In genomic region chr7:99707038-99707595, GRCm38 (mm10) we compare ENCODE assay signal across 9 mouse cellular contexts. TPM values are rescaled to one million over a fixed set of nuclear protein-coding genes. Genes with fewer than 3 reads are reported as not detected.
DNase-seq lines count a peak whose midpoint lies in the region; ATAC-seq lines count a peak whose summit lies in the region.
"Had no signal": no experiment of that assay in that cellular context is flagged by ENCODE, and none has a peak within 500 bp of the region (broad histone marks: within the 10 kb centered on the region; RNA-seq: fewer than 3 reads in every experiment).

No protein-coding gene starts in this region.

- peaks cover 6% of the 10 kb centered on the region; the same call in 1 of the 2 replicates for H3K27me3 ChIP-seq in heart, embryonic 11.5 days (ENCODE audit: control insufficient read depth, insufficient read depth, low read length)
- peaks cover 6% of the 10 kb centered on the region; the same call in 1 of the 2 replicates for H3K27me3 ChIP-seq in limb, embryonic 12.5 days

- ATAC-seq in heart, embryonic 11.5 days (replicated peaks; ENCODE audit: insufficient number of reproducible peaks, low FRiP score, low TSS enrichment) = no peak
- ATAC-seq in limb, embryonic 12.5 days (ENCODE audit: insufficient number of reproducible peaks, insufficient read depth, low FRiP score, low TSS enrichment, low read depth) = no peak

- H3K4me2 ChIP-seq in heart, embryonic 11.5 days = no peak overlapping the region
- H3K4me2 ChIP-seq in limb, embryonic 12.5 days = no peak overlapping the region

- H3K9me3 ChIP-seq in heart, embryonic 11.5 days (replicated peaks; ENCODE audit: control insufficient read depth, low read length) = no peaks in the 10 kb centered on the region
- H3K9me3 ChIP-seq in limb, embryonic 12.5 days = no peaks in the 10 kb centered on the region

- H3K4me1 ChIP-seq in heart, embryonic 11.5 days (ENCODE audit: control insufficient read depth, insufficient read depth, low read length) = peaks cover 13% of the 10 kb centered on the region
- peaks cover 27% of the 10 kb centered on the region for H3K4me1 ChIP-seq in limb, embryonic 12.5 days (replicated peaks)

- H3K4me3 ChIP-seq in heart, embryonic 11.5 days (ENCODE audit: low read depth, low read length) = no peak overlapping the region
- no peak overlapping the region for H3K4me3 ChIP-seq in limb, embryonic 12.5 days (replicated peaks)

- no peak overlapping the region for H3K27ac ChIP-seq in heart, embryonic 11.5 days (ENCODE audit: low read depth, low read length)
- H3K27ac ChIP-seq in limb, embryonic 12.5 days = 0 out of 2 replicates have a peak overlapping the region, but pooled peaks have one; percentile 8

- no peaks in the 10 kb centered on the region for H3K36me3 ChIP-seq in heart, embryonic 11.5 days (ENCODE audit: control insufficient read depth, insufficient read depth, low read length)
- no peaks in the 10 kb centered on the region for H3K36me3 ChIP-seq in limb, embryonic 12.5 days

- WGBS in heart, embryonic 11.5 days (ENCODE audit: insufficient replicate concordance) = 43% methylated on average over 4 of the region's 4 CpGs
- 29% methylated on average over 4 of the region's 4 CpGs for WGBS in limb, embryonic 12.5 days

- H3K9ac ChIP-seq in heart, embryonic 11.5 days (ENCODE audit: low read depth, low read length) = no peak overlapping the region
- no peak overlapping the region for H3K9ac ChIP-seq in limb, embryonic 12.5 days (replicated peaks)

- intact Hi-C loops in heart, postnatal 36 days (cut with DNase I) = no loop called here
- intact Hi-C loops in left cerebral cortex, postnatal 36 days (cut with DNase I) = loop anchor here (5.0 kb wide), 1 partner anchor 35 kb away; no protein-coding TSS in a partner anchor

- peak; percentile 98 for DNase-seq in heart, adult 11 months
- peak; percentile 40 to 71 for DNase-seq in adrenal gland, adult 18-20 months (ENCODE audit: low spot score in 2 of 2)
- DNase-seq in heart, postnatal 36 days = peak; percentile 58 to 63
- no peak for DNase-seq in thymus, postnatal 10 days (ENCODE audit: low spot score in 2 of 2)
- DNase-seq in left cerebral cortex, postnatal 36 days (ENCODE audit: low spot score in 2 of 2) = no peak
- no peak for DNase-seq in right cerebral cortex, adult 18-20 months

RNA-seq across cellular contexts. Expression of gene Slco2b1, which starts 4.0 kb away (rescaled TPM):
- 0.36 and 0.39 TPM in 2 replicates for polyA plus RNA-seq in heart, embryonic 11.5 days (2014; fragmentation: Nextera tagmentation; extraction: Ambion mirVana)
- total RNA-seq in adrenal gland, adult 18-20 months (2021) = 10 to 100 TPM; 21.0 to 25.3 TPM
- 10 to 100 TPM in 1 of 2 experiments, 1 to 10 TPM in 1; 9.0 to 12.0 TPM for total RNA-seq in heart, postnatal 36 days (2021)
- 1.4 and 1.5 TPM in 2 replicates for polyA plus RNA-seq in limb, embryonic 12.5 days (2016; fragmentation: Nextera tagmentation; extraction: Ambion mirVana)
- total RNA-seq in left cerebral cortex, postnatal 36 days (2021) = 10 to 100 TPM; 11.7 to 14.2 TPM

RNA-seq across cellular contexts. Expression of gene Olfr520, which starts 23.0 kb away (rescaled TPM):
- not detected in 2 replicates for polyA plus RNA-seq in heart, embryonic 11.5 days (2014; fragmentation: Nextera tagmentation; extraction: Ambion mirVana)
- under 1 TPM in 1 of 2 experiments, not detected in 1; 0.42 TPM for total RNA-seq in adrenal gland, adult 18-20 months (2021)
- under 1 TPM in 1 of 2 experiments, not detected in 1; 0.22 TPM for total RNA-seq in heart, postnatal 36 days (2021)
- polyA plus RNA-seq in limb, embryonic 12.5 days (2016; fragmentation: Nextera tagmentation; extraction: Ambion mirVana) = not detected in 2 replicates
- total RNA-seq in left cerebral cortex, postnatal 36 days (2021) = not detected
- total RNA-seq: left cerebral cortex, postnatal 25 days had no signal

RNA-seq across cellular contexts. Expression of gene Olfr521, which starts 56.2 kb away (rescaled TPM):
- polyA plus RNA-seq in heart, embryonic 11.5 days (2014; fragmentation: Nextera tagmentation; extraction: Ambion mirVana) = not detected in 2 replicates
- total RNA-seq in adrenal gland, adult 18-20 months (2021) = not detected
- total RNA-seq in heart, postnatal 36 days (2021) = not detected
- not detected in 2 replicates for polyA plus RNA-seq in limb, embryonic 12.5 days (2016; fragmentation: Nextera tagmentation; extraction: Ambion mirVana)
- total RNA-seq in left cerebral cortex, postnatal 36 days (2021) = not detected
- total RNA-seq: left cerebral cortex, postnatal 25 days had no signal

Comparison
In these comparisons a context has a peak if more than half of its experiments do, and no peak if none do; other contexts are left out.
1. DNase-seq: peak in heart, adult 11 months (single experiment), adrenal gland, adult 18-20 months (2 of 2) and heart, postnatal 36 days (2 of 2); none in thymus, postnatal 10 days (0 of 2), left cerebral cortex, postnatal 36 days (0 of 2) and right cerebral cortex, adult 18-20 months (single experiment).